Mouse (Mus musculus) gastrocnemius, postnatal 4 days (tissue): ENCODE results near the gene Ripor3. TPM values are rescaled to one million over a fixed set of nuclear protein-coding genes. Genes with fewer than 3 reads are reported as not detected.
"Not testable (repeated sequence)": the region's sequence is repeated elsewhere in the genome, so short reads cannot be mapped to it uniquely, and the experiment has no call there.

Experiments used
- DNase-seq, 2 experiments: peaks; one replicate each; pipeline ENCODE4 v3.0.0; 2021 to 2022; ENCODE audit warnings: low spot score in 2 of 2, mixed read lengths in 2 of 2
- long read RNA-seq, 2 experiments: library from polyadenylated mRNA; stranded (forward); transcript quantifications; one replicate each; pipeline ENCODE4 v2.0.0; 2021
- total RNA-seq, 2 experiments: library from RNA; stranded (reverse); gene quantifications; 2 replicates each; pipeline ENCODE4 v1.2.3; 2021

Ripor3 gene
- total RNA-seq, result 1 to 10 TPM; 5.7 to 7.9 TPM
- long read RNA-seq, experiment 1, partial matches to known transcripts, result 0 of 4 reads
- long read RNA-seq, experiment 1, other reads (novel, unspliced or antisense), result 4 of 4 reads
- long read RNA-seq, experiment 2, partial matches to known transcripts, result 1 of 2 reads
- long read RNA-seq, experiment 2, other reads (novel, unspliced or antisense), result 1 of 2 reads

- peak; percentile 65 to 81 for DNase-seq
Measured at GRCm38 (mm10) chr2:168009936-168010668, at the start of gene Ripor3. Gene Ripor3 (minus strand): TSS chr2:168010618.

- no peak for DNase-seq
Measured at GRCm38 (mm10) chr2:168059200-168059790, 48.9 kb upstream of the Ripor3 start.

GRCm38 (mm10) chr2:168058488-168059199 is 48.2 kb upstream of the Ripor3 start:
- no peak for DNase-seq

GRCm38 (mm10) chr2:168057876-168058275 is 47.5 kb upstream of the Ripor3 start:
- DNase-seq, result not testable (repeated sequence)

- DNase-seq, result no peak
Measured at GRCm38 (mm10) chr2:168056666-168056933, 46.2 kb upstream of the Ripor3 start.

GRCm38 (mm10) chr2:168055910-168056665 is 45.7 kb upstream of the Ripor3 start:
- no peak for DNase-seq

- DNase-seq, result no peak
Measured at GRCm38 (mm10) chr2:168054142-168054541, 43.7 kb upstream of the Ripor3 start.

GRCm38 (mm10) chr2:168052689-168053088 is 42.3 kb upstream of the Ripor3 start:
- no peak for DNase-seq

GRCm38 (mm10) chr2:168052156-168052555 is 41.7 kb upstream of the Ripor3 start:
- DNase-seq, result no peak

- peak; percentile 33 to 43 for DNase-seq
Measured at GRCm38 (mm10) chr2:168050000-168050942, 39.9 kb upstream of the Ripor3 start.

GRCm38 (mm10) chr2:168049002-168049635 is 38.7 kb upstream of the Ripor3 start:
- peak in 1 of 2 experiments; percentile 51 for DNase-seq

GRCm38 (mm10) chr2:168046467-168046866 is 36.0 kb upstream of the Ripor3 start:
- no peak for DNase-seq

GRCm38 (mm10) chr2:168045771-168046170 is 35.4 kb upstream of the Ripor3 start:
- peak in 1 of 2 experiments; percentile 60 for DNase-seq

- DNase-seq, result no peak
Measured at GRCm38 (mm10) chr2:168045357-168045756, 34.9 kb upstream of the Ripor3 start.

GRCm38 (mm10) chr2:168044681-168045287 is 34.4 kb upstream of the Ripor3 start:
- DNase-seq, result no peak

GRCm38 (mm10) chr2:168042019-168042418 is 31.6 kb upstream of the Ripor3 start:
- no peak for DNase-seq

GRCm38 (mm10) chr2:168040751-168041150 is 30.3 kb upstream of the Ripor3 start:
- no peak for DNase-seq

GRCm38 (mm10) chr2:168037063-168037462 is 26.6 kb upstream of the Ripor3 start:
- no peak for DNase-seq

- peak; percentile 24 to 61 for DNase-seq
Measured at GRCm38 (mm10) chr2:168035907-168036306, 25.5 kb upstream of the Ripor3 start.
